Mouse (Mus musculus) heart, embryonic 13.5 days (tissue): Measurements from ENCODE around the gene Lsm4. TPM values are rescaled to one million over a fixed set of nuclear protein-coding genes. Genes with fewer than 3 reads are reported as not detected.

Experiments
- ATAC-seq: fragments of 200-750 bp; cut with Nextera tagmentation; 2 replicates; pipeline ENCODE4 v1.8.0; 2017; ENCODE audit warnings: moderate TSS enrichment; ENCODE audit not compliant: insufficient number of reproducible peaks, low FRiP score, low TSS enrichment; ENCODE audit errors: extremely low read depth
- H3K27ac ChIP-seq: fragments of 300-500 bp; sonication (generic); replicated peaks from 2 replicates; pipeline ENCODE4 v1.5.1; 2015; ENCODE audit warnings: moderate library complexity, mild to moderate bottlenecking, inconsistent platforms
- H3K27me3 ChIP-seq: fragments of 300-500 bp; sonication (generic); replicated peaks from 2 replicates; pipeline ENCODE4 v1.6.1; 2015; ENCODE audit warnings: mild to moderate bottlenecking, inconsistent platforms
- H3K36me3 ChIP-seq: fragments of 300-500 bp; sonication (generic); 2 replicates; pipeline ENCODE4 v1.6.1; 2015; ENCODE audit warnings: mild to moderate bottlenecking, inconsistent platforms
- H3K4me1 ChIP-seq: fragments of 300-500 bp; sonication (generic); 2 replicates; pipeline ENCODE4 v1.6.1; 2015; ENCODE audit warnings: inconsistent platforms
- H3K4me2 ChIP-seq: fragments of 300-500 bp; sonication (generic); 2 replicates; pipeline ENCODE4 v1.6.1; 2015; ENCODE audit warnings: inconsistent platforms, mild to moderate bottlenecking, moderate library complexity
- H3K4me3 ChIP-seq: fragments of 300-500 bp; sonication (generic); 2 replicates; pipeline ENCODE4 v1.5.1; 2015; ENCODE audit warnings: moderate library complexity, mild to moderate bottlenecking, inconsistent platforms
- H3K9ac ChIP-seq: fragments of 300-500 bp; sonication (generic); 2 replicates; pipeline ENCODE4 v1.6.1; 2015; ENCODE audit warnings: inconsistent platforms, mild to moderate bottlenecking, moderate library complexity
- H3K9me3 ChIP-seq: fragments of 300-500 bp; sonication (generic); 2 replicates; pipeline ENCODE4 v1.6.1; 2016; ENCODE audit warnings: inconsistent platforms
- WGBS: fragments of 180-500 bp; shearing (Covaris S2); methylation state at CpG from one replicate; pipeline ENCODE4 v1.1.7; 2015; ENCODE audit warnings: mixed read lengths; 5-methylcytosine and 5-hydroxymethylcytosine counted together
- polyA plus RNA-seq: library from polyadenylated mRNA; unstranded; fragments of >200 nt; fragmentation: Nextera tagmentation; extraction: Ambion mirVana; gene quantifications from 2 replicates; pipeline ENCODE4 v1.2.1, GENCODE M21; 2015

Gene Lsm4
- 269 and 297 TPM in 2 replicates for polyA plus RNA-seq

- Histone ChIP-seq H3K27me3 (no peaks in the 10 kb centered on the region), H3K4me3 (peak within 1 kb of the TSS; percentile 74), H3K4me1 (peaks cover 31% of the 10 kb centered on the region), H3K36me3 (peaks cover 19% of the 10 kb centered on the region), H3K9ac (peak within 1 kb of the TSS; percentile 83), H3K9me3 (no peaks in the 10 kb centered on the region), H3K27ac (peak within 1 kb of the TSS; percentile 96), H3K4me2 (peak within 1 kb of the TSS; percentile 72)
- peak; percentile 90 for ATAC-seq
- under 1% methylated on average over 60 of the region's 60 CpGs for WGBS
Observed at GRCm38 (mm10) chr8:70673079-70673856, at the start of gene Lsm4. Gene Lsm4 (plus strand): TSS chr8:70673248.

GRCm38 (mm10) chr8:70625104-70625503, 47.9 kb upstream of the Lsm4 start:
- Histone ChIP-seq H3K9me3 (no peaks in the 10 kb centered on the region), H3K27me3 (peaks cover 28% of the 10 kb centered on the region), H3K4me2 (peak overlapping the region; percentile 24), H3K4me1 (peaks cover 14% of the 10 kb centered on the region), H3K4me3 (no peak overlapping the region), H3K36me3 (no peaks in the 10 kb centered on the region), H3K27ac (no peak overlapping the region), H3K9ac (no peak overlapping the region)
- ATAC-seq = no peak
- WGBS = 17% methylated on average over 5 of the region's 5 CpGs

- WGBS = 82% methylated on average over 5 of the region's 5 CpGs
- no peak for ATAC-seq
- no peaks in the 10 kb centered on the region for H3K9me3 ChIP-seq
- H3K36me3 ChIP-seq = no peaks in the 10 kb centered on the region
- no peak overlapping the region for H3K9ac ChIP-seq
- no peak overlapping the region for H3K4me3 ChIP-seq
- H3K27ac ChIP-seq = no peak overlapping the region
- peaks cover 20% of the 10 kb centered on the region for H3K27me3 ChIP-seq
- H3K4me2 ChIP-seq = no peak overlapping the region
- peaks cover 30% of the 10 kb centered on the region for H3K4me1 ChIP-seq
Observed at GRCm38 (mm10) chr8:70627041-70627440, 46.0 kb upstream of the Lsm4 start.

DNA sequence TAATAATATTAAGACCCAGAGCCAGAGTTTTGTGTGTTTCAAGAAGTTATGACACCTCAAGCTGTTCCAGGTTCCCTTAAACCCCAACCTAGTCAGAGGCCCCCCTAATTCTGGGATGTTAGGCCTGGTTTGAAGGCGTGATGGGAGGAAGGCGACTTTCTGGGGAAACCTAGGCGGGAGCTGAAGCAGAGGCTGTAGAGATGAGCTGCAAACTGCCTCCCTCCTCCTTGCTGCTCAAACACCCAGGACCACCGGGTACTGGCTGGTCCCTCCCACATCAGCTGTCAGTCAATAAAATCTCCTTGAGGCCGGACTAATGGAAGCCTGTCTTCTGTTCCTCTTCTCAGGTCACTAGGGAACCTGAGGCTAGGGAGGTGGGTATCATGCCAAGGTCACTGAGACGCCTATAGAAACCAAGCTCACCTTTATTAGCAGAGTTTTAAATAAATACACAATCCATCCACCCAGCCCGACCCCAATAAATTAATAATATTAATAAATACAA, 44.0 kb upstream of the Lsm4 start:
- peak overlapping the region; percentile 73 for H3K4me2 ChIP-seq
- H3K9ac ChIP-seq = peak overlapping the region; percentile 77
- H3K9me3 ChIP-seq = no peaks in the 10 kb centered on the region
- peak overlapping the region; percentile 63 for H3K27ac ChIP-seq
- H3K4me1 ChIP-seq = peaks cover 42% of the 10 kb centered on the region
- peaks cover 14% of the 10 kb centered on the region for H3K27me3 ChIP-seq
- H3K36me3 ChIP-seq = no peaks in the 10 kb centered on the region
- peak overlapping the region; percentile 55 for H3K4me3 ChIP-seq
- WGBS = 56% methylated on average over 7 of the region's 7 CpGs
- no peak for ATAC-seq

GRCm38 (mm10) chr8:70629574-70630531, 43.2 kb upstream of the Lsm4 start:
- peak; percentile 77 for ATAC-seq
- H3K4me1 ChIP-seq = peaks cover 49% of the 10 kb centered on the region
- H3K4me3 ChIP-seq = peak overlapping the region; percentile 55
- peak overlapping the region; percentile 67 for H3K27ac ChIP-seq
- H3K27me3 ChIP-seq = peaks cover 14% of the 10 kb centered on the region
- H3K9ac ChIP-seq = peak overlapping the region; percentile 79
- peak overlapping the region; percentile 73 for H3K4me2 ChIP-seq
- H3K36me3 ChIP-seq = no peaks in the 10 kb centered on the region
- no peaks in the 10 kb centered on the region for H3K9me3 ChIP-seq
- WGBS = 2% methylated on average over 60 of the region's 60 CpGs

DNA sequence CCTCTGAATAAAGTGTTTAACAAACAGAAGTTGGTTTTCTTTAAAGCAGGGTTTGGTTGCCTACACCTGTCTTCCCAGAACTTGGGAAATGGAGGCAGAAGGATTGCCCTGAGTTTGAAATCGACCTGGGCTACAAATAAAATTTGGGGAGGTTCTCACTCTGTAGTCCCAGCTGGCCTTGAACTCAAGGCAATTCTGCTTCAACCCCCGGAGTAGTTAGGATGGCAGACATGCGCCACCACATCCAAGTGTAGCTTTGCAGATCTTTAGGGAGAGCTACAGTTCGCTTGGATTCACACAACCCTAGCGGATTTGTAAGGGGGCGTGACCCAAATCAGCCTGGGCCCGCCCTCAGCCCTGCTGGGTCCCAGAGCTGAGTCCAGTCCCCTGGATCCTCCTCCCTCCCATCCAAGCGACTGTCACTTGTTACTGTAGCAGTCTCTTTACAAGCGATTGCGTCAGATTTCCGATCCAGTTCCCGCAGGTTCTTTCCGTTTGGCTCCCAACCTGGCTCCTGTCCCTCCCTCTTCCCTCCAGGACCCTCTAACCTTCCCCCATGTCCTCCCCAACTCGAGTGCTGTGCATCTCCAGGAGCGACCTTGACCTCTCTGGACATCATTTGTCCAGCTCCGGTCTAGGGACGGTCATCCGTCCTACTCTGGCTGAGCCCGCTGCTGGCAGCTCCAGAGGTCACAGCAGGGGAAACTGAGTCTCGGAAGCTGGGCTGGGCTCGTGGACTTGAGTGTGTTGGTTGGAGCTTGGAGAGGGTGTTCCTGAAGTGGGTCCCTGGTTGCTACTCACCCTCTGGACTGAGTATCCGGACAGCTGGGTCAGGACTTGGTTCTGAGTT, 42.3 kb upstream of the Lsm4 start:
- H3K9ac ChIP-seq = peak overlapping the region; percentile 79
- H3K4me2 ChIP-seq = peak overlapping the region; percentile 73
- ATAC-seq = no peak
- peak overlapping the region; percentile 67 for H3K27ac ChIP-seq
- H3K36me3 ChIP-seq = no peaks in the 10 kb centered on the region
- H3K9me3 ChIP-seq = no peaks in the 10 kb centered on the region
- H3K4me1 ChIP-seq = peaks cover 54% of the 10 kb centered on the region
- peak overlapping the region; percentile 55 for H3K4me3 ChIP-seq
- peaks cover 14% of the 10 kb centered on the region for H3K27me3 ChIP-seq
- WGBS = 13% methylated on average over 22 of the region's 22 CpGs

DNA sequence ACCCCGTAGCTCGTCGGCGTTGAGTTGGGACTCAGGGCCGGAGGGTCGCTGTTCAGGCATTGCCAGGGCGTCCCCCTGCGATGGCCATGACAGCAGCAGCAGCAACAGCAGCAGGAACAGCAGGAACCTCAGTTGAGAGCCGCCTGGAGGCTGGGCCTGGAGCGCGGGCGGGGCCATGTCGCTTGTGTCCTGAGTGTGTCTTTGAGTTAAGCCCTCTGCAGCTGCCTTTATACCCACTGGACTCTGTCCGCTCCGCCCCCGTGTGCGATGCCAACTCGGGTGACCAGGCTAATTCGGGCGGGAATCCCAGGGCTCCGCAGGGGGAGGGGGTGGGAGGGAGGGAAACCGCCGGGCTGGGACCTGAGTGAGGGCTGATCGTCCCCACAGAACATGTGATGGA, 41.6 kb upstream of the Lsm4 start:
- WGBS = 20% methylated on average over 17 of the region's 24 CpGs

GRCm38 (mm10) chr8:70632346-70632892, 40.6 kb upstream of the Lsm4 start, which contains the start of gene Gdf15:
Gene Gdf15 (minus strand): TSS chr8:70632456.
- H3K4me1 ChIP-seq = peaks cover 60% of the 10 kb centered on the region

More for the DNA sequence above, 41.6 kb upstream of the Lsm4 start:
- Histone ChIP-seq H3K27me3 (peaks cover 14% of the 10 kb centered on the region), H3K9ac (peak overlapping the region; percentile 79), H3K4me3 (peak overlapping the region; percentile 55), H3K9me3 (no peaks in the 10 kb centered on the region), H3K4me2 (peak overlapping the region; percentile 73), H3K4me1 (peaks cover 54% of the 10 kb centered on the region), H3K36me3 (no peaks in the 10 kb centered on the region), H3K27ac (peak overlapping the region; percentile 67; the same call in 1 of the 2 replicates)
- no peak for ATAC-seq

DNA sequence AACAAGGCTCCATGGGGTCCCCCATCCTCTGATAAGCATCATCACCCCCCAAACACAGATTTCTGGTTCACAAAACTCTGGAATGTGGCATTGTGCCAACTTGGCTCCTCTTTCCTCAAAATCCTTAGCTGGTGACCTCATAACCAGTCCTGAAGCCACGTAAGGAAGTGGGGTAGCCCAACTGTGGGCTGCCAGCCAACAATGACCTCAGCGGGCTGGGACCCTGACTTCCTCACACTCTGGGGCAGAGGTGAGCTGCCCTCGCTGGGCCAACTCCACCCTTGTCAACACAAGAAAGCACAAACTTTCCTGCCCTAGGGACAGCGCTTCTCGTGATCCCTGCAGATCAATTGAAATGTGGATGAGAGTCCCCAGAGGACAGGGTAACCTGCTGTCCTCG, 39.0 kb upstream of the Lsm4 start:
- H3K9ac ChIP-seq = 0 out of 2 replicates have a peak overlapping the region, but pooled peaks have one; percentile 45

More at GRCm38 (mm10) chr8:70632346-70632892, 40.6 kb upstream of the Lsm4 start, which contains the start of gene Gdf15:
- peak within 1 kb of the TSS; percentile 79 for H3K9ac ChIP-seq
- H3K4me2 ChIP-seq = peak within 1 kb of the TSS; percentile 73
- H3K4me3 ChIP-seq = peak within 1 kb of the TSS; percentile 55
- H3K9me3 ChIP-seq = no peaks in the 10 kb centered on the region
- H3K27me3 ChIP-seq = peaks cover 14% of the 10 kb centered on the region
- ATAC-seq = no peak
- no peaks in the 10 kb centered on the region for H3K36me3 ChIP-seq
- 82% methylated on average over 6 of the region's 6 CpGs for WGBS
- peak within 1 kb of the TSS; percentile 67; the same call in 1 of the 2 replicates for H3K27ac ChIP-seq

GRCm38 (mm10) chr8:70635527-70635926, 37.5 kb upstream of the Lsm4 start:
- peaks cover 62% of the 10 kb centered on the region for H3K4me1 ChIP-seq
- no peak overlapping the region for H3K4me2 ChIP-seq
- H3K27ac ChIP-seq = no peak overlapping the region
- WGBS = 73% methylated on average over 6 of the region's 6 CpGs
- no peaks in the 10 kb centered on the region for H3K36me3 ChIP-seq
- no peak for ATAC-seq
- H3K4me3 ChIP-seq = no peak overlapping the region
- peak overlapping the region; percentile 59; the same call in 1 of the 2 replicates for H3K9ac ChIP-seq
- no peaks in the 10 kb centered on the region for H3K9me3 ChIP-seq
- H3K27me3 ChIP-seq = peaks cover 14% of the 10 kb centered on the region

More for the DNA sequence above, 39.0 kb upstream of the Lsm4 start:
- no peak for ATAC-seq
- 25% methylated on average over 6 of the region's 6 CpGs for WGBS
- no peaks in the 10 kb centered on the region for H3K36me3 ChIP-seq
- peaks cover 14% of the 10 kb centered on the region for H3K27me3 ChIP-seq
- H3K4me2 ChIP-seq = 0 out of 2 replicates have a peak overlapping the region, but pooled peaks have one; percentile 3
- no peaks in the 10 kb centered on the region for H3K9me3 ChIP-seq
- H3K4me3 ChIP-seq = no peak overlapping the region
- peak overlapping the region; percentile 67 for H3K27ac ChIP-seq
- peaks cover 69% of the 10 kb centered on the region for H3K4me1 ChIP-seq
